Mouse (Mus musculus) cortical plate, adult 2 months (tissue): ENCODE results near the gene Xylt1.

Source experiments
- CTCF ChIP-seq: fragments of 200-500 bp; IDR thresholded peaks from 2 replicates; pipeline ENCODE4 v1.5.1; 2011; ENCODE audit warnings: mild to moderate bottlenecking, control low read depth, low read length; ENCODE audit not compliant: insufficient read depth; ENCODE audit errors: extremely low read depth
- POLR2A ChIP-seq: fragments of 200-500 bp; IDR thresholded peaks from 2 replicates; pipeline ENCODE4 v1.6.1; 2011; ENCODE audit warnings: mild to moderate bottlenecking, low read length, control low read depth; ENCODE audit not compliant: insufficient read depth; ENCODE audit errors: extremely low read depth

DNA sequence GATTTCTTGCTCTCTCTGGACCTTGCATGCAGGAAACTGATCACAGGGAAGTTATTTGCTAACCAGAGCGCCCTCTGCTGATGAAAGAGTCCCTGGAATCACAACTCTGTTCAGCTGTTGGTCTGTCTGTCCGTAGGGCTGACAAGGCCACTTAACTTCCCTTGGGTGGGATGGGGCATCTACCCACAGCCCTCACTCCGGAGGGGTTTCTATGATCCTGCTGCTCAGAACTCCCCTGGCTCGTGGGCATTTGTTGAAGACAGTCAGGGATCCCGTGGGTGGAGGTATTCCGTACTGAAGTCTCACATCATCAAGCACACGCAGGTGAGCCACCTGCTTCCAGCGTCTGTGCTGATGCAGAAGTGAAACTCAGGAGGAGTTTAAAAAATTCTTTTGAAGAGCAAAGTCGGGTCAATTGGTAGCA, 4.9 kb upstream of the Xylt1 start:
- TF ChIP-seq CTCF (peak; percentile 86), POLR2A (no peak)
